Mouse (Mus musculus) G1E (cell line): ENCODE data around the gene Arhgef16.

Experiments
- CTCF ChIP-seq: IDR thresholded peaks from 2 replicates; pipeline ENCODE4 v1.5.1; 2012; ENCODE audit warnings: low read depth, low read length, inconsistent platforms, mixed read lengths
- GATA1 ChIP-seq: IDR thresholded peaks from 2 replicates; pipeline ENCODE4 v1.6.1; 2012; ENCODE audit warnings: borderline replicate concordance, low read length, inconsistent platforms, mixed read lengths
- GATA2 ChIP-seq: IDR thresholded peaks from 2 replicates; pipeline ENCODE4 v1.6.1; 2012; ENCODE audit warnings: low read depth, low read length, inconsistent platforms, borderline replicate concordance
- POLR2AphosphoS5 ChIP-seq: IDR thresholded peaks from 2 replicates; pipeline ENCODE4 v1.6.1; 2012; ENCODE audit warnings: low read depth, low read length, inconsistent platforms; ENCODE audit not compliant: insufficient replicate concordance
- TAL1 ChIP-seq: conservative IDR thresholded peaks from 2 replicates; pipeline ENCODE4 v1.6.1; 2012; ENCODE audit warnings: low read depth, low read length, inconsistent platforms, mixed read lengths

GRCm38 (mm10) chr4:154313622-154313967 is 12.1 kb upstream of the Arhgef16 start:
- no peak for TF ChIP-seq TAL1
- TF ChIP-seq GATA1 = no peak
- TF ChIP-seq CTCF = no peak
- no peak for TF ChIP-seq POLR2AphosphoS5
- TF ChIP-seq GATA2 = no peak
